Mouse (Mus musculus): ENCODE data around the gene Gon4l. TPM values are rescaled to one million over a fixed set of nuclear protein-coding genes. Genes with fewer than 3 reads are reported as not detected.
A peak's percentile ranks its signal among the peaks of the same experiment; 100 is the strongest.
"Not testable (repeated sequence)": the region's sequence is repeated elsewhere in the genome, so short reads cannot be mapped to it uniquely, and the experiment has no call there.

The Gon4l gene
- polyA plus RNA-seq (2015; fragmentation: Nextera tagmentation; extraction: Ambion mirVana): 3.3 and 3.7 TPM in 2 replicates

GRCm38 (mm10) chr3:88834951-88835491 is at the start of gene Gon4l:
Gene Gon4l (plus strand): TSS chr3:88835231.
- peak within 1 kb of the TSS; percentile 26; the same call in 1 of the 2 replicates for H3K4me3 ChIP-seq (ENCODE audit: low read depth, low read length)
- peak within 1 kb of the TSS; percentile 55 for H3K4me2 ChIP-seq (replicated peaks; ENCODE audit: low read depth)
- not testable (repeated sequence) for H3K27me3 ChIP-seq (replicated peaks; ENCODE audit: control insufficient read depth, insufficient read depth, low read length); H3K27ac ChIP-seq (ENCODE audit: low read depth, low read length); H3K9me3 ChIP-seq (ENCODE audit: control insufficient read depth); H3K36me3 ChIP-seq (ENCODE audit: control insufficient read depth, insufficient read depth); H3K4me1 ChIP-seq (replicated peaks; ENCODE audit: control insufficient read depth, insufficient read depth, low read length); H3K9ac ChIP-seq (ENCODE audit: low read depth, low read length)
- 3% methylated on average over 28 of the region's 39 CpGs for WGBS
- ATAC-seq: peak; percentile 75

- not testable (repeated sequence) for H3K27me3 ChIP-seq (replicated peaks; ENCODE audit: control insufficient read depth, insufficient read depth, low read length); ATAC-seq; H3K9me3 ChIP-seq (ENCODE audit: control insufficient read depth); H3K27ac ChIP-seq (ENCODE audit: low read depth, low read length); H3K9ac ChIP-seq (ENCODE audit: low read depth, low read length); H3K4me2 ChIP-seq (replicated peaks; ENCODE audit: low read depth); H3K4me1 ChIP-seq (replicated peaks; ENCODE audit: control insufficient read depth, insufficient read depth, low read length); H3K4me3 ChIP-seq (ENCODE audit: low read depth, low read length)
- H3K36me3 ChIP-seq (ENCODE audit: control insufficient read depth, insufficient read depth): peaks cover 11% of the 10 kb centered on the region; the same call in 1 of the 2 replicates
- 95% methylated on average over 1 of the region's 4 CpGs for WGBS
Measured at GRCm38 (mm10) chr3:88786323-88786722, 48.7 kb upstream of the Gon4l start.

GRCm38 (mm10) chr3:88786805-88787204 is 48.2 kb upstream of the Gon4l start:
- not testable (repeated sequence) for H3K4me1 ChIP-seq (replicated peaks; ENCODE audit: control insufficient read depth, insufficient read depth, low read length); H3K4me2 ChIP-seq (replicated peaks; ENCODE audit: low read depth); H3K4me3 ChIP-seq (ENCODE audit: low read depth, low read length); H3K9me3 ChIP-seq (ENCODE audit: control insufficient read depth); H3K9ac ChIP-seq (ENCODE audit: low read depth, low read length); H3K27ac ChIP-seq (ENCODE audit: low read depth, low read length); H3K27me3 ChIP-seq (replicated peaks; ENCODE audit: control insufficient read depth, insufficient read depth, low read length)
- ATAC-seq: 0 out of 2 replicates have a peak, but pooled peaks have one; percentile 19
- WGBS: no CpG with 5 or more reads among the region's 8 CpGs
- peaks cover 11% of the 10 kb centered on the region; the same call in 1 of the 2 replicates for H3K36me3 ChIP-seq (ENCODE audit: control insufficient read depth, insufficient read depth)

- H3K4me3 ChIP-seq (ENCODE audit: low read depth, low read length); H3K9me3 ChIP-seq (ENCODE audit: control insufficient read depth); H3K27me3 ChIP-seq (replicated peaks; ENCODE audit: control insufficient read depth, insufficient read depth, low read length); ATAC-seq; H3K4me1 ChIP-seq (replicated peaks; ENCODE audit: control insufficient read depth, insufficient read depth, low read length); H3K9ac ChIP-seq (ENCODE audit: low read depth, low read length); H3K4me2 ChIP-seq (replicated peaks; ENCODE audit: low read depth); H3K27ac ChIP-seq (ENCODE audit: low read depth, low read length): not testable (repeated sequence)
- WGBS: no CpG with 5 or more reads among the region's 4 CpGs
- H3K36me3 ChIP-seq (ENCODE audit: control insufficient read depth, insufficient read depth): peaks cover 11% of the 10 kb centered on the region; the same call in 1 of the 2 replicates
Measured at GRCm38 (mm10) chr3:88788033-88788432, 47.0 kb upstream of the Gon4l start.

GRCm38 (mm10) chr3:88797507-88797906 is 37.5 kb upstream of the Gon4l start:
- not testable (repeated sequence) for H3K36me3 ChIP-seq (ENCODE audit: control insufficient read depth, insufficient read depth); H3K4me1 ChIP-seq (replicated peaks; ENCODE audit: control insufficient read depth, insufficient read depth, low read length); H3K27ac ChIP-seq (ENCODE audit: low read depth, low read length); H3K9ac ChIP-seq (ENCODE audit: low read depth, low read length); H3K9me3 ChIP-seq (ENCODE audit: control insufficient read depth); H3K27me3 ChIP-seq (replicated peaks; ENCODE audit: control insufficient read depth, insufficient read depth, low read length); ATAC-seq; H3K4me3 ChIP-seq (ENCODE audit: low read depth, low read length); H3K4me2 ChIP-seq (replicated peaks; ENCODE audit: low read depth)
- WGBS: 87% methylated on average over 6 of the region's 6 CpGs
- TF ChIP-seq CTCF (IDR thresholded peaks at IDR 0.05; ENCODE audit: low read depth): 0 out of 2 replicates have a peak, but pooled peaks have one; percentile 6

GRCm38 (mm10) chr3:88803910-88804540 is 31.0 kb upstream of the Gon4l start:
- H3K27me3 ChIP-seq (replicated peaks; ENCODE audit: control insufficient read depth, insufficient read depth, low read length): no peaks in the 10 kb centered on the region
- no peak for TF ChIP-seq CTCF (IDR thresholded peaks at IDR 0.05; ENCODE audit: low read depth)
- no peaks in the 10 kb centered on the region for H3K9me3 ChIP-seq (ENCODE audit: control insufficient read depth)
- H3K4me1 ChIP-seq (replicated peaks; ENCODE audit: control insufficient read depth, insufficient read depth, low read length): no peaks in the 10 kb centered on the region
- H3K4me2 ChIP-seq (replicated peaks; ENCODE audit: low read depth): no peak overlapping the region
- peaks cover 7% of the 10 kb centered on the region; the same call in 1 of the 2 replicates for H3K36me3 ChIP-seq (ENCODE audit: control insufficient read depth, insufficient read depth)
- H3K27ac ChIP-seq (ENCODE audit: low read depth, low read length): no peak overlapping the region
- WGBS: 93% methylated on average over 5 of the region's 5 CpGs
- H3K9ac ChIP-seq (ENCODE audit: low read depth, low read length): no peak overlapping the region
- no peak overlapping the region for H3K4me3 ChIP-seq (ENCODE audit: low read depth, low read length)
- ATAC-seq: no peak
